Mouse (Mus musculus) adrenal gland, postnatal 36 days (tissue): ENCODE results near the gene Ube2r2. TPM values are rescaled to one million over a fixed set of nuclear protein-coding genes. Genes with fewer than 3 reads are reported as not detected.
A peak's percentile ranks its signal among the peaks of the same experiment; 100 is the strongest.

Experiments
- DNase-seq, 2 experiments: peaks; one replicate each; pipeline ENCODE4 v3.0.0; 2021; ENCODE audit warnings: mixed read lengths in 1 of 2
- long read RNA-seq, 2 experiments: library from polyadenylated mRNA; stranded (forward); transcript quantifications; one replicate each; pipeline ENCODE4 v2.0.0; 2021; ENCODE audit warnings: borderline sequencing depth in 2 of 2
- total RNA-seq, 2 experiments: library from RNA; stranded (reverse); gene quantifications; 2 replicates each; pipeline ENCODE4 v1.2.3; 2021

The Ube2r2 gene
- 100 to 1,000 TPM; 103 to 115 TPM for total RNA-seq
- long read RNA-seq, experiment 1, transcript Ube2r2-201 (5 exons, 3,600 nt) = major isoform, 123 of 151 reads
- long read RNA-seq, experiment 1, partial matches to known transcripts = 5 of 151 reads
- long read RNA-seq, experiment 1, other reads (novel, unspliced or antisense) = 22 of 151 reads
- long read RNA-seq, experiment 2, transcript Ube2r2-201 (5 exons, 3,600 nt) = major isoform, 57 of 66 reads
- long read RNA-seq, experiment 2, partial matches to known transcripts = 0 of 66 reads
- long read RNA-seq, experiment 2, other reads (novel, unspliced or antisense) = 8 of 66 reads

DNA sequence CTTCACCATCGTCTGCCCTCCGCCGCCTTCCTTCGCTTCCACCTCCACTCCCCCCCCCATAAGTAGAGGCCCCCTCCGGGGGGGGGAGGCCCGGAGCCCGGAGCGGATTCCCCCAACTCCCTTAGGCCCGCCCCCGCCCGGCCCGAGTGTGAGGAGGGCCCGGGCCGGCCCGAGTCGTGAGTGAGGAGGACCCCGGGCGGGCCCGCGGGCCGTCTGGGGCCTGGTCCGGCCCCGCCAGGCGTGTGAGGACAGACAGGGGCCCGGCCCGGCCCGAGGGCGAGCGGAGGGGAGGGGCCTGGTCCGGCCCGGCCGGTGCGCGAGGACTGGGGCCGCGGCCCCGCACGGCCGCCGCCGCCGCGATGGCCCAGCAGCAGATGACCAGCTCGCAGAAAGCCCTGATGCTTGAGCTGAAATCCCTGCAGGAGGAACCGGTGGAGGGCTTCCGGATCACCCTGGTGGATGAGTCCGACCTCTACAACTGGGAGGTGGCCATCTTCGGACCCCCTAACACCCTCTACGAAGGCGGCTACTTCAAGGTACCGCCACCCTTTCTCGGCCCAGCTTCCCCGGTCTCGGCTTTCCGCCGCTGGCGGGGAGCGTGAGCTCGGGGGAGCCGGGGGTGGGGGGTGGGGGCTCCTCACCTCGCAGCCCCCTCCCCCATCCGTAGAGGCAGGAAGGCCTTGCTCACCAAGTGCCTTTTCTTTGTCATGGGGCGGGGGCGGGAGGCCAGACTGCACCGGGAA lies at the start of gene Ube2r2:
Gene Ube2r2 (plus strand): TSS at position 33 of the 743 bp plus-strand sequence.
- DNase-seq = peak; percentile 69 to 79

DNA sequence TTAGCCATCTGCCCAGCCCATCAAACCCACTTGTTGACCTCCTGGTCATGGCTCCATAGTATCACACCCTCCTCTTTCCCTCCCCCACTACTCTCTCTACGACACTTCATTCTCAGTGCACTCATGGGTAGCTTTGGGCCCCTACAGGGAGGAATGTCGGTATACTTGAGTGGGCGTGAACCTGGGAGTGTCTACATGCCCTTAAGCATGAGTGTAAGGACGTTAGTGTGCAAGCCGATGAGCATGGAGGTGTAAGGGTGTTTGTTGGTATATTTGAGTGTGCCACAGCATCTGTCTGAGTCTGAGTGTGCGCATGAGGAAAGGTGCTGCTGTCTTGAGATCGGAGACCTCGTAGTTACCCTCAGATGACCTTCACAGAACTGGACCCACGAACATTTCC lies 48.6 kb upstream of the Ube2r2 start:
- DNase-seq = no peak

DNA sequence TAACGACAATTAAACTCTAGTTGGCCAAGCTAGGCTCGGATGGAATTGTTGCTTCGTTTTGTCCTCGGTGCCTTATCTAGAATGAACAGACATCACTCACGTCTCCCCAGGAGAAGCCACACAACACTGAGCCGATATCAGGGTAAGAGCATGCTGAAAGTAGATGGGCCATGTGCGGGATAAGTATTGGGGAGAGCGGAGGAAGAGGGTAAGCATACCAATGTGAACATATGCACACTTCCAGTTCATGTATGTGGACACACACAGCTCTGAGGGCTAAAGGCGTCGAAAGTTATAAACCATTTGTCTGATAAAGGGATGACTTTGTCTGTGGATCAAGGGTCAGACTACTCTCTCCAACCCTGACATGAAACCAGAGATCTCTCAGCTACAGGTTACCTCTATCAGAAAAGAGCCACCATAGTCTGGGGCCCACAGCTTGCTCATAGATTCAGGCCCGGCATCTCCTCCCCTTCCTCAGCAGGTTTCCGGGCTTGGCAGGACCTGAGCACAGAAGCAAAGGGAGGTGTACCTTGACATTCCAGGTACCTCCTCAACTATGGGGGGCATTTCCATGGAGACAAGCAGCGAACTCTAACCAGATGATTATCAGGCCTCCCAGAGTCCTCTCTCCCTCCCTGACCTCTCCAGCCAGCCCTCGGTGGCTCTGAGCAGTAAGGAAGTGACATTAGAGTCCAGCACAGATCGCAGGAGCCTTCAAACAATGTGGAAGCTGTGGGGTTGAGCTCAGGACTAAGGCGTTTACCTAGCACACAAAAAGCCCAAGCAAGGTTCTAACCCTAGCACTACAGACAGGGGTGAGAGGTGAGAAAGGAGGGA lies 47.9 kb upstream of the Ube2r2 start:
- no peak for DNase-seq

DNA sequence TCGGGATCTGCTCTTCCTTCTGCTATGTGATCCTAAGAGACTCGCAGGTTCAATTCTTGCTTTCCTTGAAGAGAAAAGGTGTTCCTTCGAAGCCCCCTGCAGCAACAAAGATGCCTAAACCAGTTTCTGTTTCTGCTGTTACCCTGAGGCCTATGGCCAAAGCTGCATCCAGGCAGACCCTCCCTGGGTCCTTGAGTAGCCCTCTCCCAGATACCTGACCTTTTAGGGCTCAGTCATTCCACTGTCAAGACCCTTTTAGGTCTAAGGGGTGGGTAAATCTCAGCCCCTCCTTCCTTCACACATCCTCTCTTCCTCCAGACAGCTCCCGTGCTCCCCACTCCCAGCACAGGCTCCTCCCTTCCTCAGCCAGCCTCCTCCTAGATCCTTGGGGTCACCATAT lies 46.4 kb upstream of the Ube2r2 start:
- DNase-seq = no peak

DNA sequence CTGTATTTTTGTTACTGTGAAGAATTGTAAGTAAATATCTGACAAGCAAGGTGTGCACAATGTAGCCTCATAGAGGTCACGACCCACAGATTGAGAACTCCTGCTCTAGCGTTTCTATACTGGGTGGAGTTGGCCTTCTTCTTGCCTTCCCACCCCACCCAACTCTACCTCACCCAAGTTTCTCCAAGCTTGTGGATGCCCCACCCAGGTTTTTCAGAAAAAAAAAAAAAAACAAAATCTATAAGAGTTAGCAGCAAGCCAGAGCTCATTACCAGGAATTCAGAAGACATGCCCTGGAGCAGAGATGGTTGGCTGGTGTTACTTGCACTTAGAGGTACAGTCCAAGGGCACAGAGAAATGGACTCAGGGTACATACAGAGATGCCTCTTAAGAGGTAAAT lies 45.8 kb upstream of the Ube2r2 start:
- no peak for DNase-seq

DNA sequence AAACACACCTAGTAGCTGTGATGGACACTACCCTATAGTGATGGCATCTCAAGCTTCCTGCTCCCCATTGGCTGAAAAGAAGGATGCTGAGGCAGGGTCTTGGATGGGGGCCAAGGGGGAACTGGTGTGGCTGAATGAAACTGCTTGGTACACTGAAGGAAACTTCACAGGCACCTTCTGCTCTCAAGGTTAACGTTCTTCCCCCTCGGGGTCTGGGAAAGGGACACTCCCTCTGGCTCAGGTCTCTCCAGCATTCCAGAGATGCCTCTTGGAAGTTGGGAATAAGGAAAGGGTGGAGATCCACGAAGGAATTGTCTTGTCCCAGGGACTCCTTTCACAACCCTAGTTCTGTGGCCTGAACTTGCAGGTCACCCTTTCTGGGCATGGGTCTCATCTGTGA lies 44.2 kb upstream of the Ube2r2 start:
- no peak for DNase-seq

DNA sequence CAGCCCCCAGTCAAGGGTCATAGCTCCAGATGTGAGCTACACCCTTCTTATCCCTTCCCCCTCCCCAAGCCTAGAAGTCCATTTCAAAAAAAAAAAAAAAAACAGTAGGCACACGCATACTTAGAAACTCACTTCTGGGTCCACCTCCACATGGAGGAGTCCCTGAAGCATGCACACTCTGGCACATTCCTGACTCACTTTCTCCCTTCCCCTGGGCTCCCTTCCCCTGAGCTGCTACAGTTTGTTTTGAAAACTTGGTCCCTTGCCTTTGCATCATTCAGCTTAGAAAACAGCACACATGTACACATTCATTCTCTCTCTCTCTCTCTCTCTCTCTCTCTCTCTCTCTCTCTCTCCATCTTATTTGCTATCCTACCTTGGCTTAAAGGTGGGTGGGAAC lies 42.6 kb upstream of the Ube2r2 start:
- DNase-seq = no peak

DNA sequence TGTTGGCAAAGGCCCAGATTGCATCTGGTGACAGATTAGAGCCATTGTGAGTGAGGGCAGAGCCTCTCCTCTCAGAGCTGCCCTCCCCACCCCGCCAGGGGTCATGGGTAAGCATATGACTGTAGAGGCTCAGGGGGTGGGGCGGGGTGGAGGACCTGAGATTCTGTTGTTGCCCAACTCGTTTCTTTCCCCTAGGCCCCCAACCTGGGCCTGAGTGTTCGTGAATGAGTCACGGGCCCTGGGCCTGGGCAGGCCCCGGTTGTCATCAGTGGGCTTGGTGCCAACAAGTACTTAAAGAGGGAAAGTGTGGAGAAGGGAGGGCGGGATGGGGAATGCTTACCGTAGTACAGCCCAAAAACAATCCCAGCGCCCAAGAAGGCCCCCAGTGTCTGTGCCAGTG lies 41.2 kb upstream of the Ube2r2 start:
- DNase-seq = peak; percentile 65 to 69

DNA sequence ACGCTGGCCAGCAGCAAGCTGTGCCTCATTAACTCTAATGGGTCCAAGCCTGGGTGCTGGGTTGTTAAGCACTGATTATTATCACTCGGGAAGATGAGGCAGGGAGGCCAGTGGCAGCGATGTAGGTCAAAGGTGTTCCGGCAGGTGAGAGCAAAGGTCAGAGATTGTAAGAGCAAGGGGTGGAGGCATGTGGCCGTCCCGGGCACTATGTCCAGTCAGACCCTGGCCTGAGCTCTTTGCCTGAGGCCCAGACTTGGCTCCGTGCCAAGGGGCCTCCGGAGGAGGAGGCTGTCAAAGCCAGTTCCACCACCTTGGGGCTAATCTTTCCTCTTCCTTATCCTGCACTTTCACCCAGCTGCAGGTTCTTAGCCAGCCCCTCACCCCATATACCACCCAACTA lies 39.4 kb upstream of the Ube2r2 start:
- DNase-seq = peak in 1 of 2 experiments; percentile 23

DNA sequence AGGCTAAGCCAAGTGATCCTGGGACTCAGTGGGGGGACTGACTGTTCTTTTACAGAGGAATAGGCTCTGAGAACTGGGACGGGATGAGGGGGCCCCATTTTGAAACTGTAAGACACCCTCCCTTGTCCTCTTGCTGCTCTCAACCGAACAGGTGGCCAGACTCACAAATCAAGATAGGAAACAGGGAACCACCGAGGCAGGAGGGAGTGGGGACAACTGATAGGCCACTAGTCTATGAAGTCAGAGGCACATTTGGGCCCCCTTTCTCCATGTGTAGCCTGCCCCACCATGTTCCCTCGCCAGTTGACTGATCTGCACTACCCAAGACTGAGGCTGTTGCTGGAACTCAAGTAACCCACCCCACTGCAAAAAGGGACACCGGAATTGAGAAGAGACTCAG lies 38.7 kb upstream of the Ube2r2 start:
- no peak for DNase-seq

DNA sequence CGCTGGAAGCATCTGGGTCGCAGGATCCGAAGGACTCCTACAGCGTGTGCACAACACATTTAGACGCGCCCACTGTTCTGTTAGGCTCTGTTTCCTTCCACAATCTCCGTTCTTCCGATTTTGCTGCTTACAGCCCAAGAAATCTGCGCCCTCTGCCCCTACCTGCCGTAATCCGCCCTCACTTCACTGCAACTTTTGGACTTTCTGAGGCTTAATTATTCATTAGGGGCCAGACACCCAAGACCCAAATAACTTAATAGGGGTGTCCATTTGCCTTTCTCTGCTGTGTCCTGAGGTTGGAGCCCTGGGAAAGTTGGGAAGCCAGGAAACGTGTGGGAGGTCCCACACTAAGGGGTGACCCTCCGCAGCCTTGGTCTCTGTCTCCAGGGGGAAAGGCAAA lies 38.2 kb upstream of the Ube2r2 start:
- no peak for DNase-seq

DNA sequence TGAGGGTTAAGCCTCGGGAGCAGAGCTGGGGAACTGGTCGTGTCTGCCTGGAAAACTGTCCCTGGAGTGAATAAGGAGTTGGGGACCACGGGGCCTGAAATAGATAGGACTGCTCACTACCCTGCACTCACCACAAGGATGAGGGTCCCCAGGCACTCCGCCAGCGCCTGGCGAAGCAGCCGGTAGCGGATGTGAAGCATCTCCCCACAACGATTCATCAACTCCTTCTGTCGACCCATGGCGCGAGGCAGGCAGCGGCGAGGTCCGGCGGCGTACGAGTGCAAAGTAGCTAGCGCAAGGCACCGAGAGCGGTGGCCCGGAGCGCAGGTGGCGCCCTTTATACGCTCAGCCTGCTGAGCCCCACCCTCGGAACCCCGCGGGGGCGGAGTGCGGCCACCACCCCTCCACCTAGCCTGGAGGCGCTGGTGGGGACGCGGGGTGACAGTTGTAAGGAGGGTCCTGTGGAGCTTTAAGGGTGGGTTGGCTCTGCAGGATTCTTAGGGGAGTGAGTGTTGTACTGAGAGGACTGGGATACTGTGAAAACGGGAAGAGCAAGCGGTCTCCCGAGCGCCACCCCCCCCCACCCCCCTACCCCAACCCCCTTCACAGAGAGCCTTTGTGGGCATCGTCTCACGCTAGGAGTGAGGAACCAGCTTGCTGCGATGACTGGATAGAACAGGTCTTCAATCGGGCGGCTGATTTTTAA lies 37.5 kb upstream of the Ube2r2 start, which contains the start of gene Aqp3:
Gene Aqp3 (minus strand): TSS at position 313 of the 706 bp plus-strand sequence.
- peak; percentile 56 to 60 for DNase-seq

DNA sequence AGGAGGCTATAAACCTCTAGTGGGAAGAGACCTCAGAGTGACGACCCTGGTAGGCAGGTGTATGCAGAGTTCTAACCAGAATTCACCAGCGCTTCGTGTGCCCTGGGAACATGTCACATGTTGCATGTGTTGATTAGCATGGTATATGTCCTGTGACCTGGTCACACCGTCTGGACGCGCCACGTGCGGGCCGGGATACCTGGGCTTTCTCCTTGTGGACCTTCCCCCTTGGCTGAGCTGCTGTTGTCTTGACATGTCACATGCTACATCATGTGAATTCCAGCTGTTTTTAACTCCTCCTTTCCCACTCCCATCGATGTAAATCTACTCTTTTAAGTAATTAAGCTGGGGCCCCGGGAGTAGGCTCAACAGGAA lies 37.0 kb upstream of the Ube2r2 start:
- no peak for DNase-seq

DNA sequence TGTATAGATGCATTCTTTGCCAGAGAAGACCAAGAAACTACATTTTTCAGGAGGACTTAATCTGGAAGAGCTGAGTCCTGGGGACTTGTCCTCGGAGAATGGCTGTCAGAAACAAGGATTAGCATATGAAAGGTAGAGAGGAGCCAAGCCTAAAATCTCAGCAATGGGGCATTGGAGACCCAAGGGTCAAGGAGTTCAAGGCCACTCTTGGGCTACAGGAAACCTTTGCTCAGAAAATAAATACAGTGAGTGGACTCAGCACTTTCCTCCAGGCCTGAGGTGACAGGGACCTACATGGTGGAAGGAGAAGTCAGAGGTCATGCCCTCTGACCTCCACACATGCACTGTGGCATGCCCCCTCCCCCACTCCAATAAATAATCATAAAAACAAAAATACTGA lies 34.6 kb upstream of the Ube2r2 start:
- DNase-seq = no peak

DNA sequence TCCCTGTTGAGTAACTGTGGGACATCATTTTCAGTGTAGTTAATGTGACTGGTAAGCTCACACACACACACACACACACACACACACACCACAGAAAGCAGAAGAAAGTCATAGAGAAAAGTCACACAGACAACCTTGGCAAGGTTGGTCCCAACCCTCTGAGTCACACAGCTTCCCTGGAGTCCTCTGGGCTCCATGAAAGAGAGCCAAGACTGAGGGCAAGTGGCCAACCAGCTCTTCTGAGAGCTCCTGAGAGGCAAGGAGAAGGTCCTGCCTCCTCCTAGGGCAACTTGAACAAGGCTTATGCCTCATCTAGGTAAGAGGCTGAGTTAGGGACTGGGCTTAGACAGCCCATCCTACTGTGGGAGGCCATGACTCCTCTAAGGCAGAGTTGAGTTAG lies 32.6 kb upstream of the Ube2r2 start:
- DNase-seq = peak; percentile 77 to 85

DNA sequence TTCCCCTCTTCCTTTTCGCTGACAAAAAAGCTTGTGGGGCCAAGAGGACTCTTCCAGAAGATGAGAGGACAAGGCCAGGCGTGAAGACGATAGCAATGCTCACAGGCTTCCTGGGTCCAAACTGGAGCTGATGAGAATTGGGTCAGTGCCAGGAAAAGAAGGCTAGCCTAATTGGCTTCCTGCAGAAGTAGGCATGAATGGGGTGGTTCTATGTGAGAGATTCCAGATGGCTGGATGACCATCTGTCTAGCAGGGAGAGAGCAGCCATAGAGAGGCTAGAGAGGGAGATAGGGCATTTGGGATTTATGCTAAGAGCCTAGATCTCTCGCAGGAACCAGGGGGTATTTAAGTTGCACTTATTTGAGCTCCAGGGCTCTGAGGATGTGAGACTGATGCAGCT lies 28.1 kb upstream of the Ube2r2 start:
- no peak for DNase-seq

DNA sequence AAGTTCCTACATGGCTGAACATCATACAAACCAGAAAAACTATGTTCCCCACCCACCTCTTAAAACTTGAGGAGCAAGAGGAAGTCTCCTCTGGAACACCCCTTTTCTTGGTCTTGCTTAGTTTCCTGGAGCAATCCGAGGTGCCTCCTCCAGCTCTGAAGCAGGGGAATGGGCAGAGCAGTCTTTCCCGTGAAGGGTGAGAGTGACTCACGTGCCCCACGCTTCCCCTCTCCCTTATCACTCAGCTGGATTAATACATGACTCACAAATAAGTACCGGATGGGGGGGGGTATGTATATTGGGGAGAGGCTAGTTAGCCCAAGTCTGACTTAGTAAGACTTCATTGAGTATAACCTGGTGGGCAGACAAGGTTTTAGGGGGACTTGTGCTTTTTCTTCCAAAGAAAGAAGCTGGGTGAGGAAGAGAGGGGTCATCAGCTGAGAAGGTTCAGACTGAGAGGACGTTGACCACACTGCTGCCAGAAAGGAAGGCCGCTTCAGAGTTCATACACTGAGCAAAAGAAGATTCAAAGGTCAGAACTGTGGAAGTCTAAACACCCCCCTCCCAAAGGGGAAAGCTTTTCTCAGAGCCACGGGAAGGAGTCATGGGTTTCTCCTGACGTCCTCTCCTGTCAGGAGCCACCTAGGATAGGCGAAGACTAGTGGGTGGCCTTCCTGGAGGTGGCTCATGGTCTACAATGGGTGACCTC lies 26.7 kb upstream of the Ube2r2 start:
- DNase-seq = peak in 1 of 2 experiments; percentile 36

DNA sequence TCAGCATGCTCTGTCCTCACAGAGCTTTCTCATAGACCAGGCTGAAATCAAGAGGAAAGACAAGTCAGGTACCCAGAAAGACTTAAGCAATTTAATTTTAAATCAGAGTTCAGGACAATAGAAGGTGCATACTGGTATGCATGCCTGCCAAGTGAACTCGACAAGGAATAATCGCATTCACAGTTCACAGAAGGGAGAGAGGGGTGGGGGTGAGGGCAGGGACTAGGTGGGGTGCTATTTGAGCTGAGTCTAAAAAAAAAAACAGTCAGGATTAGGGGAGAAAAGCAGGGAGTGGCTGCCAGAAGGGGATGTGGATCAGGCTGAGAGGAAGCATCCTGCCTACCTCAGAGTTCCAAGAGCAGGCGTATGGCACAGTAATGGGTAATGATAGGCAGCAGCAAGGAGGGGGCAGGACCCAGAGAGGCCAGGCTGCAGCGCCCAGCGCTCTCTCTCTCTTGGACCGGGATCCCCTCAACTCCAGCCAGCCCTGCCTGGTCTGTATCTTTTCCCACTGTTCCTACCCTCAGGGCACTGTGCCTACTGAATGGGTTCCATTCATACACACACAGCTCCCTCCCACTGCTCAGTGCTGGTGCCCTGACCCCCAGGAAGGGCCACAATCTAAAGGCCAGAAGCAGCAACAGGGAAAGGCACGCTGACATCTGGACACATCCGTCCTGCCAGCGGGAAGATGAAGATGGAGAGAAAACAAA lies 21.0 kb upstream of the Ube2r2 start:
- DNase-seq = no peak

DNA sequence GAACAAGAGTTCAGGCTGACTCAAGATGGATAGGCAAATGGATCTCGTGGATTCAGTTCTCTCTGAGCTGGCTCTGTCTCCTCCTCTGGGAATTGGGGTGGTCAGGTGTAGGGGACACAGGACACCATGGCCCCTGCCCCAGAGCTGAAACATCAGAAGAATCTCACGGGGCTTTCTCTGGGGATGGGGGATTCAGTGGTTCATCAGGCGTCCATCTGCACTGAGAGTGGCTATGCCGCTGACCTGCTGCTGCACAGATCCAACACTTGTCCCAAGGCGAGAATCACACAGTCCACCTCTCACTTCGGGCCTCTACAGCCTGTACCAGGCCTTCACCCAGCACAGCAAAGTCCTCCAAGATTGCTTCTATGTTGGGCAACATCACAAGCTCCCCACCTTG lies 20.5 kb upstream of the Ube2r2 start:
- DNase-seq = no peak

DNA sequence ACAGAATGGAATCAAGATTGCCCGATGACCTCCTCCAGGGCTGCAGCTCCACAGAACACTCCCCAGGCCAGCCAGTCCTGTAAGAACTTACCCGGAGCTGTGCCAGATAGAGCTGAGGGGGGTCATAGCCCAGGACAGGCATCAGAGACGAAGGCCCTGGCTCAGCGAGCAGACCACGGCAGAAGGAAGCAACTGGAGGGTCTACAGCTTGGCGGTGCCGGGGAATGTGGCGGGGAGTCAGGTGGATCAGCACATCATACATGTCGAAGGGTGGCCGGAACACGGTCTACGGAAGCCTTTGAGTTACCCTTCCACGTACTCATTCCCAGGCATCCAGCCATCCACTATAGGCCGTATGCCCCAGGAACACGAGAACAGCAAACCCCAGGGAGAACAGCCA lies 19.8 kb upstream of the Ube2r2 start:
- DNase-seq = no peak

DNA sequence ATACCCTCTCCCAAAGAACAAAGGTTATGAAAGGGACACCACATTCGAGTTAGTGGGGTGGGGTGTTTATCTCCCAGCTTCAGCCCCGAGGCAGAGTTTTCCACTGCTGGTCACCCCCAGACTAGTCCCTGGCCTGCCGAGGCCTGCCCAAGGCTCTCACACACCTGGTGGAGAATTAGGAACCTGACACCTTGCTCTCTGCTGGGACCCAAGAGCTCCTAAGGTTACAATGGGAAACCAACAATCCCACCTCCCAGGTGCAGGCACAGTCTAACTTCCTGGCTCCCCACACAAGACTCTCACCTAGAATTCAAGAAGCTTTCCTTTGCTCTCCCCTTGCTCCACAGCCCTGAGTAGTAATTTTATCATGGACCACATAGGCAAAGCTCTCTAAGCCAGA lies 18.7 kb upstream of the Ube2r2 start:
- DNase-seq = no peak
